Mouse (Mus musculus): ENCODE measurements around the gene AC109138.7.

Gene AC109138.7

GRCm38 (mm10) chr19:4217140-4217539, 3.0 kb downstream of the AC109138.7 start:
- DNase-seq (ENCODE audit: low read depth, low spot score) = no peak

GRCm38 (mm10) chr19:4217855-4218254, 3.7 kb downstream of the AC109138.7 start:
- no peak for DNase-seq (ENCODE audit: low read depth, low spot score)

GRCm38 (mm10) chr19:4218293-4218692, 4.1 kb downstream of the AC109138.7 start:
- DNase-seq (ENCODE audit: low read depth, low spot score) = no peak

- no peak for DNase-seq (ENCODE audit: low read depth, low spot score)
These were observed 4.6 kb downstream of the AC109138.7 start for GRCm38 (mm10) chr19:4218784-4219183.

GRCm38 (mm10) chr19:4219943-4220342, 5.8 kb downstream of the AC109138.7 start:
- DNase-seq (ENCODE audit: low read depth, low spot score) = no peak

- no peak for DNase-seq (ENCODE audit: low read depth, low spot score)
These were observed 6.3 kb downstream of the AC109138.7 start for GRCm38 (mm10) chr19:4220416-4220815.

- DNase-seq (ENCODE audit: low read depth, low spot score) = no peak
These were observed 7.0 kb downstream of the AC109138.7 start for GRCm38 (mm10) chr19:4220957-4221743.

- no peak for DNase-seq (ENCODE audit: low read depth, low spot score)
These were observed 8.0 kb downstream of the AC109138.7 start for GRCm38 (mm10) chr19:4222165-4222564.

- no peak for DNase-seq (ENCODE audit: low read depth, low spot score)
These were observed 12.6 kb downstream of the AC109138.7 start for GRCm38 (mm10) chr19:4226779-4227178.

GRCm38 (mm10) chr19:4227446-4227845, 13.3 kb downstream of the AC109138.7 start:
- no peak for DNase-seq (ENCODE audit: low read depth, low spot score)

GRCm38 (mm10) chr19:4227894-4228678, 13.9 kb downstream of the AC109138.7 start:
- DNase-seq (ENCODE audit: low read depth, low spot score) = peak; percentile 79

- no peak for DNase-seq (ENCODE audit: low read depth, low spot score)
These were observed 14.7 kb downstream of the AC109138.7 start for GRCm38 (mm10) chr19:4228891-4229290.

GRCm38 (mm10) chr19:4229451-4230076, 15.4 kb downstream of the AC109138.7 start:
- DNase-seq (ENCODE audit: low read depth, low spot score) = no peak

GRCm38 (mm10) chr19:4230415-4230814, 16.3 kb downstream of the AC109138.7 start:
- DNase-seq (ENCODE audit: low read depth, low spot score) = no peak

- DNase-seq (ENCODE audit: low read depth, low spot score) = peak; percentile 73
These were observed 17.4 kb downstream of the AC109138.7 start, which contains the start of gene Pold4 for GRCm38 (mm10) chr19:4231253-4232185. TSS of gene Pold4 (plus strand) at chr19:4231899.

GRCm38 (mm10) chr19:4232186-4232572, 18.0 kb downstream of the AC109138.7 start:
- no peak for DNase-seq (ENCODE audit: low read depth, low spot score)

GRCm38 (mm10) chr19:4232651-4233050, 18.5 kb downstream of the AC109138.7 start:
- DNase-seq (ENCODE audit: low read depth, low spot score) = no peak

- DNase-seq (ENCODE audit: low read depth, low spot score) = no peak
These were observed 20.4 kb downstream of the AC109138.7 start for GRCm38 (mm10) chr19:4234548-4234947.

- no peak for DNase-seq (ENCODE audit: low read depth, low spot score)
These were observed 26.1 kb downstream of the AC109138.7 start for GRCm38 (mm10) chr19:4240247-4240668.

GRCm38 (mm10) chr19:4242416-4242815, 28.3 kb downstream of the AC109138.7 start:
- DNase-seq (ENCODE audit: low read depth, low spot score) = no peak

GRCm38 (mm10) chr19:4244775-4245174, 30.6 kb downstream of the AC109138.7 start:
- DNase-seq (ENCODE audit: low read depth, low spot score) = no peak
